Mouse (Mus musculus) heart, embryonic 15.5 days (tissue): ENCODE measurements around the gene Gm28539. TPM values are rescaled to one million over a fixed set of nuclear protein-coding genes. Genes with fewer than 3 reads are reported as not detected.

Source experiments
- ATAC-seq: fragments of 200-750 bp; cut with Nextera tagmentation; replicated peaks from 2 replicates; pipeline ENCODE4 v1.8.0; 2017; ENCODE audit warnings: low read depth, moderate TSS enrichment; ENCODE audit not compliant: insufficient number of reproducible peaks, insufficient read depth, low FRiP score
- H3K27ac ChIP-seq: fragments of 300-500 bp; sonication (generic); 2 replicates; pipeline ENCODE4 v1.5.1; 2015; ENCODE audit warnings: mild to moderate bottlenecking, inconsistent platforms
- H3K27me3 ChIP-seq: fragments of 300-500 bp; sonication (generic); 2 replicates; pipeline ENCODE4 v1.6.1; 2015; ENCODE audit warnings: inconsistent platforms
- H3K36me3 ChIP-seq: fragments of 300-500 bp; sonication (generic); 2 replicates; pipeline ENCODE4 v1.6.1; 2015; ENCODE audit warnings: mild to moderate bottlenecking, inconsistent platforms
- H3K4me1 ChIP-seq: fragments of 300-500 bp; sonication (generic); replicated peaks from 2 replicates; pipeline ENCODE4 v1.6.1; 2015; ENCODE audit warnings: inconsistent platforms
- H3K4me2 ChIP-seq: fragments of 300-500 bp; sonication (generic); 2 replicates; pipeline ENCODE4 v1.6.1; 2015; ENCODE audit warnings: inconsistent platforms, mild to moderate bottlenecking, moderate library complexity
- H3K4me3 ChIP-seq: fragments of 300-500 bp; sonication (generic); 2 replicates; pipeline ENCODE4 v1.5.1; 2015; ENCODE audit warnings: mild to moderate bottlenecking, inconsistent platforms
- H3K9ac ChIP-seq: fragments of 300-500 bp; sonication (generic); 2 replicates; pipeline ENCODE4 v1.6.1; 2015; ENCODE audit warnings: mild to moderate bottlenecking, inconsistent platforms
- H3K9me3 ChIP-seq: fragments of 300-500 bp; sonication (generic); replicated peaks from 2 replicates; pipeline ENCODE4 v1.6.1; 2016; ENCODE audit warnings: inconsistent platforms
- WGBS: fragments of 180-500 bp; shearing (Covaris S2); methylation state at CpG from one replicate; pipeline ENCODE4 v1.1.7; 2015; ENCODE audit warnings: mixed read lengths; 5-methylcytosine and 5-hydroxymethylcytosine counted together
- polyA plus RNA-seq: library from polyadenylated mRNA; unstranded; fragments of >200 nt; fragmentation: Nextera tagmentation; extraction: Ambion mirVana; gene quantifications from 2 replicates; pipeline ENCODE4 v1.2.1, GENCODE M21; 2015

Gm28539 gene
- polyA plus RNA-seq, 1 experiment from 2014 or later, result not detected

DNA sequence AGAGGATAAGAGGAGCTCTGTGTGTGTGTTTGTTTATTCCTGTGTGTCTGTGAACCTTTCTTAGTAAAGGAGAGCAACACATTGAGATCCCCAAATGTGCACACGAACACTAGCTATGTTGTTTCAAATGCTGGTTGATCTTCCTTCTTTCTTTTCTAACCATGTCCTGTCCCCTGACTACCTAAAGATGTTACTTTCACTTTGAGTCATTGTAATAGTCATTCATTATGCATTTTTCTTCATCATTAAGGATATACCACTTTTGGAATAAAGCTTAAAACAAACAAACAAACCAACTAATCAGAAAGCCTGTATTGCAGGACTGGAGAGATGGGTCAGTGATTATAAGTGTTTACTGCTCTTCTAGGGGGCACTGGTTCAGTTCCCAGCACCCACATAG is 69.3 kb downstream of the Gm28539 start:
- Histone ChIP-seq H3K36me3 (peaks cover 36% of the 10 kb centered on the region), H3K9ac (no peak overlapping the region), H3K4me2 (no peak overlapping the region), H3K4me1 (no peaks in the 10 kb centered on the region), H3K27me3 (no peaks in the 10 kb centered on the region), H3K4me3 (no peak overlapping the region), H3K9me3 (no peaks in the 10 kb centered on the region), H3K27ac (no peak overlapping the region)
- ATAC-seq, result no peak
- 94% methylated on average over 1 of the region's 1 CpGs for WGBS

GRCm38 (mm10) chr16:18916064-18916463 is 79.7 kb downstream of the Gm28539 start:
- Histone ChIP-seq H3K27ac (no peak overlapping the region), H3K36me3 (peaks cover 58% of the 10 kb centered on the region), H3K27me3 (no peaks in the 10 kb centered on the region), H3K9me3 (no peaks in the 10 kb centered on the region), H3K4me3 (no peak overlapping the region), H3K9ac (no peak overlapping the region), H3K4me2 (no peak overlapping the region), H3K4me1 (no peaks in the 10 kb centered on the region)
- no peak for ATAC-seq
- WGBS, result 89% methylated on average over 4 of the region's 4 CpGs

DNA sequence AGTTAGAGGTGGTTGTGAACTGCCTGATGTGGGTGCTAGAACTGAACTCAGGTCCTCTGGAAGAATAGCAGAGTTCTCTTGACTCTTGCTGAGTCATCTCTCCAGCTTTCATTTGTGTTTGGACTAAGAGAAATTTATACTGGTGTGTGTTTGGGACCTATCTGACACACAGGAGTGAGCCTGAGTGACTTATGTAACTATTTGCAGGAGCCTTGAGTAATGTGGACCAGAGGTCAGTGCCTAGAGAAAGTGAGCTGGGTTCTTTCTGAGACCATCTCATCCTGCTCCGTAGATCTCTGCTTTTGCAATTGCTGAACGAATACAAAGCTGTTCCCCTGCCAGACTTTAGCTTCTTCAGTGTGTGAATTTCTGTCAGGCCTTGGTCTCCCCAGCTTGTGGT is 85.4 kb downstream of the Gm28539 start:
- Histone ChIP-seq H3K4me2 (no peak overlapping the region), H3K36me3 (peaks cover 83% of the 10 kb centered on the region), H3K9me3 (no peaks in the 10 kb centered on the region), H3K4me1 (no peaks in the 10 kb centered on the region), H3K9ac (no peak overlapping the region), H3K4me3 (no peak overlapping the region), H3K27ac (no peak overlapping the region), H3K27me3 (no peaks in the 10 kb centered on the region)
- no peak for ATAC-seq
- 81% methylated on average over 2 of the region's 2 CpGs for WGBS

DNA sequence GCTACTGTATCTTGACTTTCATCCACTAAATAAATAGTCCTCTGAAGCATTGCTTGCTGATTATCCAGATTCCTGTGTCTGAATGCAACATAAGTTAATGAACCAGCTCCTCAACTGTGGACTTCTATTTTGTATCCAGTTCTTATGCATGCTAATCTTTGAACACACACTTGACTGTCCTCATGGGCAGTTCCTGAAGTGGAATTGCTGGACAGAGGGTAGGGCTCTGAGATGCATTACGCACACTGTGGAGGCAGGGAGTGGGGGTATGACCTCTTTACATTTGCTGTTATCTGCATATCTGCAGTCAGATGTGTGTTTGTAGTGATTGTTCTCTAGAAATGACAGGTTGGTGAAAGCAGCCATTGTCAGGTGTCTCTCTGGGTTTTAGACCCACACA is 91.6 kb downstream of the Gm28539 start:
- H3K27ac ChIP-seq, result no peak overlapping the region

GRCm38 (mm10) chr16:18938321-18939082 is 102.1 kb downstream of the Gm28539 start:
- WGBS, result 84% methylated on average over 5 of the region's 5 CpGs
- no peak for ATAC-seq
- Histone ChIP-seq H3K27ac (no peak overlapping the region), H3K4me1 (no peaks in the 10 kb centered on the region), H3K27me3 (no peaks in the 10 kb centered on the region), H3K36me3 (peaks cover 40% of the 10 kb centered on the region), H3K4me3 (no peak overlapping the region), H3K4me2 (no peak overlapping the region), H3K9ac (no peak overlapping the region), H3K9me3 (no peaks in the 10 kb centered on the region)

More for the DNA sequence above, 91.6 kb downstream of the Gm28539 start:
- Histone ChIP-seq H3K4me1 (no peaks in the 10 kb centered on the region), H3K4me2 (no peak overlapping the region), H3K9me3 (no peaks in the 10 kb centered on the region), H3K36me3 (peaks cover 71% of the 10 kb centered on the region), H3K9ac (no peak overlapping the region), H3K27me3 (no peaks in the 10 kb centered on the region), H3K4me3 (no peak overlapping the region)
- WGBS, result 95% methylated on average over 1 of the region's 1 CpGs
- no peak for ATAC-seq

DNA sequence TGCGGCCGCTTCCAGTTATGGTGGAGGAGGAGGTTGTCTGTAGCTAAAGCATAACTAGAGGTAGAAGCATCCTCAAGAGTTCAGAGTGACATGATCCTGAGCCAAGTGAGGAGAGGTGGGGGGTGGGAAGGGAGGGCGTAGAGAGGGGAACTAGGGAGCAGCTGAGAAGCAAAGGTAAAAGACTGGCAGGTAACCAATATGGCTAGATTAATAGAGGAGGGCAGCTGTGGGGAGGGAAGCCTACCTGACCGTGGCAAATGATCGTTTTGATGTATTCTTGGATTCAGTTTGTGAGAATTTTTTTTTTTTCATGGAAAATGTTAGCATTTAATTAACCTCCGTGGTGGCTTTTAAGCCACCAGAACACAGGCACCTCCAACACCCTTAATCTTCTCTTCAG is 107.5 kb downstream of the Gm28539 start:
- no peak for ATAC-seq
- Histone ChIP-seq H3K4me1 (no peaks in the 10 kb centered on the region), H3K4me3 (no peak overlapping the region), H3K36me3 (peaks cover 27% of the 10 kb centered on the region), H3K27me3 (no peaks in the 10 kb centered on the region), H3K27ac (no peak overlapping the region), H3K9me3 (no peaks in the 10 kb centered on the region), H3K9ac (no peak overlapping the region), H3K4me2 (no peak overlapping the region)
- WGBS, result 89% methylated on average over 6 of the region's 6 CpGs

- 95% methylated on average over 9 of the region's 9 CpGs for WGBS
- no peak overlapping the region for H3K27ac ChIP-seq
- ATAC-seq, result no peak
- no peaks in the 10 kb centered on the region for H3K9me3 ChIP-seq
- H3K4me1 ChIP-seq, result no peaks in the 10 kb centered on the region
- H3K27me3 ChIP-seq, result no peaks in the 10 kb centered on the region
- H3K4me2 ChIP-seq, result no peak overlapping the region
- H3K36me3 ChIP-seq, result peaks cover 70% of the 10 kb centered on the region
- H3K9ac ChIP-seq, result no peak overlapping the region
- H3K4me3 ChIP-seq, result no peak overlapping the region
Measured at GRCm38 (mm10) chr16:18948941-18949340, 112.6 kb downstream of the Gm28539 start.

- Histone ChIP-seq H3K36me3 (peaks cover 83% of the 10 kb centered on the region), H3K4me2 (no peak overlapping the region), H3K9ac (no peak overlapping the region), H3K27me3 (no peaks in the 10 kb centered on the region), H3K9me3 (no peaks in the 10 kb centered on the region), H3K4me1 (no peaks in the 10 kb centered on the region), H3K4me3 (no peak overlapping the region), H3K27ac (no peak overlapping the region)
- 86% methylated on average over 2 of the region's 2 CpGs for WGBS
- ATAC-seq, result no peak
Measured at GRCm38 (mm10) chr16:18950351-18950750, 114.0 kb downstream of the Gm28539 start.

DNA sequence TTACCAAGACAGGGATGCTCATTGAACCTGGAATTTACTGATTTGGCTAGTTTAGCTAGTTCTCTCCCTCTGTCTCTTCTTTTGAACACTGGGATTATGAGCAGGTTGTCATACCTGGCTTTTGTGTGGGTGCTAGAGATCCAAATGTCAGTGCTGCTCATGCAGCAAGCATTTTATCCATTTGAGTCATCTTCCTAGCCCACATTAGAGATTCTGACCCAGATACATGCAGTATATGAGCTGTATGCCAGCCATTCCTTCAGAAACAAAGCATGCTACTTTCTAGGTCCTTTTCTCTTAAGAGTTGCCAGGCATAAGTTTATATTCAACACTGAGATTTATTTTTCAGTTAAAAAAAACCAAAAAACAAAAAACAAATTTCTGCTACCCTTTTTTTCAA is 116.4 kb downstream of the Gm28539 start:
- Histone ChIP-seq H3K9ac (no peak overlapping the region), H3K9me3 (no peaks in the 10 kb centered on the region), H3K4me3 (no peak overlapping the region), H3K36me3 (peaks cover 89% of the 10 kb centered on the region), H3K27me3 (no peaks in the 10 kb centered on the region), H3K4me2 (no peak overlapping the region), H3K27ac (no peak overlapping the region), H3K4me1 (no peaks in the 10 kb centered on the region)
- ATAC-seq, result no peak

DNA sequence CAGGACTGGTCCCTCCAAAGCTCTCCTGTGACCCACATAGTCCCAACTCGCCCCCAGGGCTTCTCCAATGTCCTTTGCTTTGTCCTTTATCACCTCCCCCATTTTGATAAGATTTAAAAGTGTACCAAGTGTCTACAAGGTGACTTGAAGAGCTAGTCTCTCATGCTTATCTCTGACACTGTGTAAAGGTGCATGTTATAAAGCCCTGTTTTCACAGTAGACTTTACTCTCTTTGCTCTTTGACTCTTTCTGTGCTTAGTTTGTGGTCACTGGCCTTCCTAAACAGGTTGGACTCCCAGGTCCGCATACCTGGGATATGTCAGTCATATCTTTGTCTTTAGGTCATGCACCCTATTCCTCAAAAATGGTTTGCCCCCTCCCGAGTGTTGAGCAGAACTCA is 118.7 kb downstream of the Gm28539 start:
- ATAC-seq, result no peak
- no peak overlapping the region for H3K9ac ChIP-seq
- WGBS, result 78% methylated on average over 3 of the region's 3 CpGs
- H3K4me2 ChIP-seq, result no peak overlapping the region
- no peaks in the 10 kb centered on the region for H3K27me3 ChIP-seq
- H3K4me1 ChIP-seq, result no peaks in the 10 kb centered on the region
- peaks cover 71% of the 10 kb centered on the region for H3K36me3 ChIP-seq
- no peak overlapping the region for H3K27ac ChIP-seq
- H3K4me3 ChIP-seq, result no peak overlapping the region
- no peaks in the 10 kb centered on the region for H3K9me3 ChIP-seq

- Histone ChIP-seq H3K36me3 (peaks cover 50% of the 10 kb centered on the region), H3K27ac (no peak overlapping the region), H3K4me3 (no peak overlapping the region), H3K4me1 (no peaks in the 10 kb centered on the region), H3K9ac (no peak overlapping the region), H3K9me3 (peaks cover 10% of the 10 kb centered on the region; the same call in 1 of the 2 replicates), H3K4me2 (no peak overlapping the region), H3K27me3 (no peaks in the 10 kb centered on the region)
- ATAC-seq, result no peak
Measured at GRCm38 (mm10) chr16:18963486-18963885, 127.1 kb downstream of the Gm28539 start.

- no peak for ATAC-seq
- H3K9me3 ChIP-seq, result no peaks in the 10 kb centered on the region
- H3K4me2 ChIP-seq, result no peak overlapping the region
- H3K4me1 ChIP-seq, result peaks cover 24% of the 10 kb centered on the region
- no peak overlapping the region for H3K27ac ChIP-seq
- no peak overlapping the region for H3K9ac ChIP-seq
- H3K36me3 ChIP-seq, result peaks cover 27% of the 10 kb centered on the region
- 71% methylated on average over 9 of the region's 9 CpGs for WGBS
- H3K4me3 ChIP-seq, result no peak overlapping the region
- no peaks in the 10 kb centered on the region for H3K27me3 ChIP-seq
Measured at GRCm38 (mm10) chr16:18969420-18970128, 133.2 kb downstream of the Gm28539 start.
